Mouse (Mus musculus) MEL (cell line): Measurements from ENCODE around the gene Pigr. TPM values are rescaled to one million over a fixed set of nuclear protein-coding genes. Genes with fewer than 3 reads are reported as not detected.

Source experiments
- DNase-seq: peaks from one replicate; pipeline ENCODE4 v3.0.0; 2011; ENCODE audit warnings: low read depth, low spot score
- H3K27ac ChIP-seq: 2 replicates; pipeline ENCODE4 v1.5.1; 2012; ENCODE audit warnings: low read depth, mild to moderate bottlenecking, control low read depth, low read length, moderate library complexity; ENCODE audit not compliant: control insufficient read depth
- H3K27me3 ChIP-seq, 2 experiments: fragments of 150-350 bp in 1 of 2; sonication (generic) in 1 of 2; 2 replicates each; pipeline ENCODE4 v1.6.1; 2012; ENCODE audit warnings: low read length in 2 of 2, mild to moderate bottlenecking in 2 of 2, improper control_type of control experiment in 1 of 2, moderate library complexity in 1 of 2; ENCODE audit not compliant: insufficient read depth in 2 of 2, control insufficient read depth in 1 of 2
- H3K36me3 ChIP-seq, 2 experiments: 2 replicates each; pipeline ENCODE4 v1.6.1; 2012 to 2014; ENCODE audit warnings: low read length in 2 of 2, improper control_type of control experiment in 1 of 2, inconsistent platforms in 1 of 2, mild to moderate bottlenecking in 1 of 2; ENCODE audit not compliant: insufficient read depth in 2 of 2, control insufficient read depth in 1 of 2
- H3K4me1 ChIP-seq, 2 experiments: fragments of 150-350 bp in 1 of 2; sonication (generic) in 1 of 2; 2 replicates each; pipeline ENCODE4 v1.6.1; 2012; ENCODE audit warnings: low read length in 2 of 2, improper control_type of control experiment in 1 of 2, mild to moderate bottlenecking in 1 of 2; ENCODE audit not compliant: insufficient read depth in 2 of 2, control insufficient read depth in 1 of 2
- H3K4me3 ChIP-seq, 2 experiments: fragments of 150-350 bp in 1 of 2; sonication (generic) in 1 of 2; 2 replicates each; pipeline ENCODE4 v1.5.1; 2012; ENCODE audit warnings: low read depth in 2 of 2, low read length in 2 of 2, mild to moderate bottlenecking in 2 of 2, moderate library complexity in 2 of 2, control low read depth in 1 of 2, improper control_type of control experiment in 1 of 2; ENCODE audit not compliant: control insufficient read depth in 1 of 2, insufficient read depth in 1 of 2
- H3K79me2 ChIP-seq: 2 replicates; pipeline ENCODE4 v1.6.1; 2012; ENCODE audit warnings: mild to moderate bottlenecking, low read length, moderate library complexity; ENCODE audit not compliant: control insufficient read depth, poor library complexity, insufficient read depth
- H3K9ac ChIP-seq: 2 replicates; pipeline ENCODE4 v1.6.1; 2012; ENCODE audit warnings: low read depth, mild to moderate bottlenecking, control low read depth, low read length, moderate library complexity; ENCODE audit not compliant: control insufficient read depth, poor library complexity, severe bottlenecking
- H3K9me3 ChIP-seq: fragments of 150-350 bp; sonication (generic); replicated peaks from 2 replicates; pipeline ENCODE4 v1.6.1; 2012; ENCODE audit warnings: mild to moderate bottlenecking, low read length, improper control_type of control experiment, moderate library complexity; ENCODE audit not compliant: insufficient read depth
- BHLHE40 ChIP-seq: IDR thresholded peaks from 2 replicates; pipeline ENCODE4 v1.6.1; 2012; ENCODE audit warnings: low read depth, mild to moderate bottlenecking, inconsistent platforms, low read length, improper control_type of control experiment, borderline replicate concordance
- CHD2 ChIP-seq: IDR thresholded peaks from 2 replicates; pipeline ENCODE4 v1.6.1; 2011; ENCODE audit warnings: low read length, improper control_type of control experiment
- CTCF ChIP-seq, 3 experiments: IDR thresholded peaks in 2 of 3; conservative IDR thresholded peaks in 1 of 3; 2 replicates each; pipeline ENCODE4 v1.5.1; 2011 to 2012; ENCODE audit warnings: low read length in 3 of 3, low read depth in 2 of 3, mild to moderate bottlenecking in 2 of 3, improper control_type of control experiment in 1 of 3, inconsistent platforms in 1 of 3, mixed read lengths in 1 of 3, moderate library complexity in 1 of 3; ENCODE audit not compliant: control insufficient read depth in 1 of 3, insufficient read depth in 1 of 3, poor library complexity in 1 of 3, severe bottlenecking in 1 of 3
- ELF1 ChIP-seq: IDR thresholded peaks from 2 replicates; pipeline ENCODE4 v1.6.1; 2014; ENCODE audit warnings: low read depth, mild to moderate bottlenecking, inconsistent platforms, low read length, improper control_type of control experiment, moderate library complexity
- ETS1 ChIP-seq: IDR thresholded peaks from 2 replicates; pipeline ENCODE4 v1.6.1; 2012; ENCODE audit warnings: low read depth, mild to moderate bottlenecking, inconsistent platforms, low read length, improper control_type of control experiment, moderate library complexity
- HCFC1 ChIP-seq: IDR thresholded peaks from 2 replicates; pipeline ENCODE4 v1.6.1; 2012; ENCODE audit warnings: low read depth, mild to moderate bottlenecking, inconsistent platforms, low read length, improper control_type of control experiment, moderate library complexity
- JUND ChIP-seq: IDR thresholded peaks from 2 replicates; pipeline ENCODE4 v1.6.1; 2011; ENCODE audit warnings: low read depth, mild to moderate bottlenecking, improper control_type of control experiment, low read length
- KAT2A ChIP-seq: conservative IDR thresholded peaks from 2 replicates; pipeline ENCODE4 v1.6.1; 2012; ENCODE audit warnings: low read depth, low read length, improper control_type of control experiment, inconsistent platforms
- MAFK ChIP-seq: IDR thresholded peaks from 2 replicates; pipeline ENCODE4 v1.6.1; 2011; ENCODE audit warnings: low read depth, mild to moderate bottlenecking, low read length, improper control_type of control experiment, borderline replicate concordance
- MEF2A ChIP-seq: IDR thresholded peaks from 2 replicates; pipeline ENCODE4 v1.6.1; 2014; ENCODE audit warnings: low read depth, mild to moderate bottlenecking, inconsistent platforms, low read length, improper control_type of control experiment; ENCODE audit not compliant: poor library complexity, insufficient replicate concordance, severe bottlenecking; ENCODE audit errors: extremely low read depth
- MXI1 ChIP-seq: IDR thresholded peaks from 2 replicates; pipeline ENCODE4 v1.6.1; 2011; ENCODE audit warnings: mild to moderate bottlenecking, low read depth, low read length, improper control_type of control experiment
- MYB ChIP-seq: IDR thresholded peaks from 2 replicates; pipeline ENCODE4 v1.6.1; 2011; ENCODE audit warnings: mild to moderate bottlenecking, low read depth, low read length, improper control_type of control experiment
- MYC ChIP-seq: IDR thresholded peaks from 2 replicates; pipeline ENCODE4 v1.6.1; 2011; ENCODE audit warnings: low read depth, mild to moderate bottlenecking, low read length, improper control_type of control experiment, moderate library complexity
- POLR2A ChIP-seq, 2 experiments: IDR thresholded peaks; 2 replicates each; pipeline ENCODE4 v1.6.1; 2011 to 2012; ENCODE audit warnings: low read length in 2 of 2, mild to moderate bottlenecking in 2 of 2, control low read depth in 1 of 2, improper control_type of control experiment in 1 of 2, low read depth in 1 of 2, moderate library complexity in 1 of 2; ENCODE audit not compliant: control insufficient read depth in 1 of 2, insufficient read depth in 1 of 2, poor library complexity in 1 of 2
- POLR2AphosphoS2 ChIP-seq: IDR thresholded peaks from 2 replicates; pipeline ENCODE4 v1.6.1; 2011; ENCODE audit warnings: low read length, improper control_type of control experiment
- RAD21 ChIP-seq: IDR thresholded peaks from 2 replicates; pipeline ENCODE4 v1.6.1; 2011; ENCODE audit warnings: mild to moderate bottlenecking, low read depth, low read length, improper control_type of control experiment
- RCOR1 ChIP-seq: IDR thresholded peaks from 2 replicates; pipeline ENCODE4 v1.6.1; 2012; ENCODE audit warnings: low read depth, mild to moderate bottlenecking, inconsistent platforms, low read length, improper control_type of control experiment
- SMC3 ChIP-seq: IDR thresholded peaks from 2 replicates; pipeline ENCODE4 v1.6.1; 2011; ENCODE audit warnings: low read depth, low read length, improper control_type of control experiment
- TAL1 ChIP-seq: IDR thresholded peaks from 2 replicates; pipeline ENCODE4 v1.6.1; 2012; ENCODE audit warnings: mild to moderate bottlenecking, inconsistent platforms, low read length, moderate library complexity, mixed read lengths
- TCF12 ChIP-seq: IDR thresholded peaks from 2 replicates; pipeline ENCODE4 v1.6.1; 2014; ENCODE audit warnings: low read depth, mild to moderate bottlenecking, inconsistent platforms, low read length, improper control_type of control experiment, moderate library complexity
- USF1 ChIP-seq: IDR thresholded peaks from 2 replicates; pipeline ENCODE4 v1.6.1; 2014; ENCODE audit warnings: low read depth, mild to moderate bottlenecking, inconsistent platforms, low read length, improper control_type of control experiment, moderate library complexity
- ZC3H11A ChIP-seq: IDR thresholded peaks from 2 replicates; pipeline ENCODE4 v1.6.1; 2012; ENCODE audit warnings: low read depth, mild to moderate bottlenecking, inconsistent platforms, low read length, improper control_type of control experiment
- ZMIZ1 ChIP-seq: IDR thresholded peaks from 2 replicates; pipeline ENCODE4 v1.6.1; 2012; ENCODE audit warnings: low read depth, mild to moderate bottlenecking, inconsistent platforms, low read length, improper control_type of control experiment, moderate library complexity
- polyA plus RNA-seq, 2 experiments: library from polyadenylated mRNA; stranded (reverse) in 1 of 2; unstranded in 1 of 2; fragments of >175 nt in 1 of 2; fragments of >200 nt in 1 of 2; gene quantifications; 2 replicates each; pipeline versions ENCODE4 v1.2.1 to v1.2.4; 2012; ENCODE audit warnings: low replicate concordance in 2 of 2, low read depth in 1 of 2; ENCODE audit not compliant: insufficient read length in 2 of 2, insufficient read depth in 1 of 2, missing spikeins in 1 of 2
- total RNA-seq: library from RNA; depleted of rRNA; stranded (reverse); fragments of 300-350 nt; gene quantifications from 2 replicates; pipeline ENCODE4 v1.2.3, GENCODE M21; 2012

The Pigr gene
- total and polyA plus RNA-seq, 3 experiments = not detected

GRCm38 (mm10) chr1:130855723-130856122 lies 29.2 kb downstream of the Pigr start:
- Histone ChIP-seq H3K4me3 (no peak overlapping the region), H3K36me3 (no peaks in the 10 kb centered on the region), H3K79me2 (no peaks in the 10 kb centered on the region), H3K27me3 (peaks cover 11 to 13% of the 10 kb centered on the region in 2 experiments), H3K27ac (no peak overlapping the region), H3K4me1 (no peaks in the 10 kb centered on the region), H3K9ac (no peak overlapping the region), H3K9me3 (no peaks in the 10 kb centered on the region)
- TF ChIP-seq CHD2 = no peak
- no peak for TF ChIP-seq ELF1
- TF ChIP-seq MAFK = no peak
- TF ChIP-seq TAL1 = no peak
- no peak for TF ChIP-seq MYB
- no peak for TF ChIP-seq ETS1
- TF ChIP-seq MEF2A = no peak
- no peak for TF ChIP-seq MYC
- no peak for TF ChIP-seq POLR2A (IDR thresholded peaks at IDR 0.05; ENCODE audit: control insufficient read depth in 1 of 2, insufficient read depth in 1 of 2, low read depth in 1 of 2, low read length in 2 of 2, poor library complexity in 1 of 2)
- TF ChIP-seq ZMIZ1 = no peak
- no peak for TF ChIP-seq RAD21
- TF ChIP-seq RCOR1 = no peak
- TF ChIP-seq TCF12 = no peak
- no peak for TF ChIP-seq JUND
- TF ChIP-seq POLR2AphosphoS2 = no peak
- no peak for TF ChIP-seq USF1
- no peak for DNase-seq

GRCm38 (mm10) chr1:130857456-130857855 lies 31.0 kb downstream of the Pigr start:
- Histone ChIP-seq H3K79me2 (no peaks in the 10 kb centered on the region), H3K27me3 (peaks cover 9 to 13% of the 10 kb centered on the region in 2 experiments), H3K36me3 (no peaks in the 10 kb centered on the region), H3K4me3 (no peak overlapping the region), H3K4me1 (no peaks in the 10 kb centered on the region), H3K9me3 (no peaks in the 10 kb centered on the region), H3K9ac (no peak overlapping the region), H3K27ac (no peak overlapping the region)
- no peak for DNase-seq
- TF ChIP-seq HCFC1 (no peak), MXI1 (no peak), MEF2A (no peak), CTCF (IDR thresholded peaks at IDR 0.05 in 2 of 3, conservative IDR thresholded peaks at IDR 0.05 in 1 of 3; ENCODE audit: control insufficient read depth in 1 of 3, insufficient read depth in 1 of 3, low read depth in 2 of 3, low read length in 3 of 3, poor library complexity in 1 of 3, severe bottlenecking in 1 of 3) (no peak), ETS1 (no peak), ZC3H11A (no peak), TAL1 (no peak), KAT2A (no peak), SMC3 (no peak), BHLHE40 (no peak)
